Mouse (Mus musculus) thymus, adult 2 months (tissue): Measurements from ENCODE around the gene Ddx50. TPM values are rescaled to one million over a fixed set of nuclear protein-coding genes. Genes with fewer than 3 reads are reported as not detected.
"Not testable (repeated sequence)": the region's sequence is repeated elsewhere in the genome, so short reads cannot be mapped to it uniquely, and the experiment has no call there.

ENCODE experiments used
- DNase-seq: peaks from one replicate; pipeline ENCODE4 v3.0.0; 2021
- H3K27ac ChIP-seq: fragments of 200-500 bp; 2 replicates; pipeline ENCODE4 v1.5.1; 2012; ENCODE audit warnings: low read length, control low read depth; ENCODE audit not compliant: control insufficient read depth, insufficient read depth
- H3K27me3 ChIP-seq: fragments of 200-500 bp; 2 replicates; pipeline ENCODE4 v1.6.1; 2012; ENCODE audit warnings: mild to moderate bottlenecking, low read length, moderate library complexity, mixed read lengths; ENCODE audit not compliant: control insufficient read depth, insufficient read depth
- H3K36me3 ChIP-seq: fragments of 200-500 bp; 2 replicates; pipeline ENCODE4 v1.6.1; 2012; ENCODE audit warnings: mild to moderate bottlenecking, low read length, moderate library complexity; ENCODE audit not compliant: control insufficient read depth, insufficient read depth
- H3K4me1 ChIP-seq: fragments of 200-500 bp; replicated peaks from 2 replicates; pipeline ENCODE4 v1.6.1; 2012; ENCODE audit warnings: low read length; ENCODE audit not compliant: control insufficient read depth, insufficient read depth
- H3K4me3 ChIP-seq: fragments of 200-500 bp; 2 replicates; pipeline ENCODE4 v1.5.1; 2012; ENCODE audit warnings: mild to moderate bottlenecking, low read length, control low read depth, moderate library complexity; ENCODE audit not compliant: control insufficient read depth, insufficient read depth
- CTCF ChIP-seq: fragments of 200-500 bp; IDR thresholded peaks from 2 replicates; pipeline ENCODE4 v1.5.1; 2012; ENCODE audit warnings: mild to moderate bottlenecking, control low read depth, low read length, moderate library complexity, borderline replicate concordance; ENCODE audit not compliant: control insufficient read depth, poor library complexity, insufficient read depth; ENCODE audit errors: extremely low read depth
- POLR2A ChIP-seq: fragments of 200-500 bp; IDR thresholded peaks from 2 replicates; pipeline ENCODE4 v1.6.1; 2012; ENCODE audit warnings: mild to moderate bottlenecking, low read length, control low read depth, moderate library complexity; ENCODE audit not compliant: control insufficient read depth, poor library complexity, insufficient read depth; ENCODE audit errors: extremely low read depth
- WGBS: fragments of 180-500 bp; shearing (Covaris S2); methylation state at CpG from one replicate; pipeline ENCODE4 v1.1.7; 2018; 5-methylcytosine and 5-hydroxymethylcytosine counted together
- polyA plus RNA-seq: library from polyadenylated mRNA; depleted of rRNA; stranded (reverse); fragments of >200 nt; gene quantifications from 2 replicates; pipeline ENCODE4 v1.2.3, GENCODE M21; 2012

Gene Ddx50
- polyA plus RNA-seq, 1 experiment: 13.6 TPM

DNA sequence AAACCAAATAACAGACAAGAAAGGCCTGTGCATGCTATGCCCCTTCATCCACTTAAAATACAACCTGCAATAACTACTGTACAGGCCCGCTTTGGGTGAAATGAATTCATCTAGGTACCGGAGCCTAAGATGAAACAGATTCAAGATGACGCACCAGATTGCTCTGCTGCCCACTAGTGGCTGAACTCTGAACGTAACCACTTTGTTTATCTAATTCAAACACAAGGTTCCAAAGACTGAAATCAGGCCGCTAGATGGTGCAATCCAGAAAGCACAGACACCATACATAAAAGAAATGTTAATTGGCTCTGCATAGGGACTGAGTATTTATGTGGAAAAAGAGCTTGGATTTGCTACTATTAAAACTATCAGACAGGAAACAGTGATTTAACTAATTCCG, 60.8 kb downstream of the Ddx50 start:
- DNase-seq: peak; percentile 92

DNA sequence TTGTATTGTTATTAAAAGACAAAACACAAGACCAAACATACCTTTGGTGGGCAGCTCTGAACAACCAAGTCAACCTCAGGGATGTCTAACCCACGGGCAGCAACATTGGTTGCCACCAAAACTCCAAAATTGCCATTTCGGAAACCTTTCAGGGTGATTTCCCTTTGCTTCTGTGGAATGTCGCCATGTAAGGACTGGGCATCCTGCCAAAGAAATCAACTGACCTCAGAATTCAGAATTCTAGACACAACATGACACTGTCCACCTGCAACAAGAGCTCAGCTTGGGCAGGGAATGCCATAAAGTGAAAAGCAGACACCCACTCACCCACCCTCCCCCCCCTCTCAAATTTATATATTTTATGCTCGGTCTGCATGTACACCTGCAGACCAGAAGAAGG, 62.4 kb downstream of the Ddx50 start:
- 94% methylated on average over 4 of the region's 4 CpGs for WGBS
- H3K36me3 ChIP-seq: peaks cover 90% of the 10 kb centered on the region
- H3K27ac ChIP-seq: no peak overlapping the region
- no peaks in the 10 kb centered on the region for H3K27me3 ChIP-seq
- DNase-seq: no peak
- H3K4me1 ChIP-seq: no peaks in the 10 kb centered on the region
- H3K4me3 ChIP-seq: no peak overlapping the region
- TF ChIP-seq CTCF: no peak

More for the DNA sequence above, 60.8 kb downstream of the Ddx50 start:
- Histone ChIP-seq H3K36me3 (peaks cover 86% of the 10 kb centered on the region), H3K4me1 (no peaks in the 10 kb centered on the region), H3K4me3 (no peak overlapping the region), H3K27ac (no peak overlapping the region), H3K27me3 (no peaks in the 10 kb centered on the region)
- TF ChIP-seq POLR2A (no peak), CTCF (no peak)
- WGBS: 25% methylated on average over 6 of the region's 6 CpGs

- H3K4me1 ChIP-seq: no peaks in the 10 kb centered on the region
- peaks cover 61% of the 10 kb centered on the region for H3K36me3 ChIP-seq
- no peak overlapping the region for H3K27ac ChIP-seq
- WGBS: 93% methylated on average over 1 of the region's 1 CpGs
- H3K27me3 ChIP-seq: no peaks in the 10 kb centered on the region
- no peak for TF ChIP-seq CTCF
- TF ChIP-seq POLR2A: no peak
- DNase-seq: no peak
- no peak overlapping the region for H3K4me3 ChIP-seq
Observed at GRCm38 (mm10) chr10:62583245-62583644, 67.8 kb downstream of the Ddx50 start.

GRCm38 (mm10) chr10:62582701-62583100, 68.3 kb downstream of the Ddx50 start:
- no peak overlapping the region for H3K27ac ChIP-seq
- H3K36me3 ChIP-seq: peaks cover 56% of the 10 kb centered on the region
- no peak for DNase-seq
- H3K4me1 ChIP-seq: peaks cover under 1% of the 10 kb centered on the region
- H3K4me3 ChIP-seq: no peak overlapping the region
- TF ChIP-seq CTCF: no peak
- TF ChIP-seq POLR2A: no peak
- H3K27me3 ChIP-seq: no peaks in the 10 kb centered on the region
- 89% methylated on average over 7 of the region's 7 CpGs for WGBS

GRCm38 (mm10) chr10:62582263-62582662, 68.8 kb downstream of the Ddx50 start:
- Histone ChIP-seq H3K4me3 (no peak overlapping the region), H3K36me3 (peaks cover 51% of the 10 kb centered on the region), H3K4me1 (peaks cover 4% of the 10 kb centered on the region), H3K27me3 (no peaks in the 10 kb centered on the region), H3K27ac (no peak overlapping the region)
- no peak for DNase-seq
- WGBS: 95% methylated on average over 17 of the region's 17 CpGs
- no peak for TF ChIP-seq POLR2A
- no peak for TF ChIP-seq CTCF

DNA sequence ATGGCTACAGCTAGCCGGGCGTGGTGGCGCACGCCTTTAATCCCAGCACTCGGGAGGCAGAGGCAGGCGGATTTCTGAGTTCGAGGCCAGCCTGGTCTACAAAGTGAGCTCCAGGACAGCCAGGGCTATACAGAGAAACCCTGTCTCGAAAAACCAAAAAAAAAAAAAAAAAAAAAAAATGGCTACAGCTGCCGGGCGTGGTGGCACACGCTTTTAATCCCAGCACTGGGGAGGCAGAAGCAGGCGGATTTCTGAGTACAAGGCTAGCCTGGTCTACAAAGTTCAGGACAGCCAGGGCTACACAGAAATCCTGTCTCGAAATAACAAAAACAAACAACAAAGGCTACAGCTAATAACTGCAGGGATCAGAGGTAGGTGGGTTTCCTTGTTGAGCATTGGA, 71.9 kb downstream of the Ddx50 start:
- 98% methylated on average over 12 of the region's 13 CpGs for WGBS
- H3K27ac ChIP-seq, DNase-seq, H3K4me3 ChIP-seq, H3K4me1 ChIP-seq, H3K27me3 ChIP-seq: not testable (repeated sequence)
- H3K36me3 ChIP-seq: peaks cover 29% of the 10 kb centered on the region

DNA sequence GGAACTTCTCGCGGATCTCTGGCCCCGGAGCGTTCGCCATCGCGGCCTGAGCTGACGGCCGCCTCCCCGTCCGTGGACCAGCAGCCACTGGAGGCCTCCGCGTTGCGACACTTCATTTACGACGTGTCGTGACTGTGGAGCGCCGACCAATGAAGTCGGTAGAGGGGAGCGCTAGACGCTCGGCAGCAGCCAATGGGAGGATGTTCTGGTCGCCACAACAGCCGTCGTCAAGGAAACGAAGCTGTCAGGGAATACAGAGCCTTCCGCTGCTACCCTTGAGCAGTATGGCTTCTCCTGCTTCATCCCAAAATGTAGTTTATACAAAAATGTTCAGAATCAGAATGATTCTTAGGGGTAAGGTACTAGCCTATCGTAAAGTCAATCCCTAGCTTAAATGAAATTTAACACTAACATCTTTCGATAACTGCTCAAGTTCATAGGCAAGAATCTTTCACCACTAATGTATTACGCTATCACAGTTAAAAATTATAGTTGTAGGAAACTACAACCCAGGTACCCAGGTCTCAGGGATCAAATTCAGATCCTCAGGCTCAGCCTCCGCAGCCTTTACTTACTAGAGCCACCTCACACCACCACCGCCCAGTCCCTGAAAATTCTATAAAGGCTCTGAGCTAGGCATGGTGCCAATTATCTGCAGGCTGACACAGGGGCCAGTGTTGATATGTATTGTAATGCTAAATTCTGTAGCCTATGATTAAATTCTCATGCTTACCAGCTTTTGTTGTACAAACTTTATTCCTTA, 72.5 kb downstream of the Ddx50 start, which contains the start of gene Kif1bp:
Gene Kif1bp, minus strand, starts transcription at position 120 of the 763 bp plus-strand sequence.
- WGBS: 7% methylated on average over 33 of the region's 33 CpGs
- Histone ChIP-seq H3K36me3 (peaks cover 26% of the 10 kb centered on the region), H3K4me1 (peaks cover 4% of the 10 kb centered on the region), H3K27ac (no peak within 1 kb of the TSS), H3K27me3 (no peaks in the 10 kb centered on the region), H3K4me3 (peak within 1 kb of the TSS; percentile 79)
- DNase-seq: peak; percentile 96
- TF ChIP-seq CTCF (0 out of 2 replicates have a peak, but pooled peaks have one; percentile 47), POLR2A (peak; percentile 67)
